Mouse (Mus musculus) forebrain, embryonic 16.5 days (tissue): ENCODE data around the gene Nfyc. TPM values are rescaled to one million over a fixed set of nuclear protein-coding genes. Genes with fewer than 3 reads are reported as not detected.

Experiments
- ATAC-seq: fragments of 200-750 bp; cut with Nextera tagmentation; 2 replicates; pipeline ENCODE4 v1.8.0; 2017; ENCODE audit warnings: mild to moderate bottlenecking, moderate library complexity
- H3K27ac ChIP-seq: fragments of 300-500 bp; sonication (generic); 2 replicates; pipeline ENCODE4 v1.5.1; 2014; ENCODE audit warnings: low read length, control low read depth
- H3K27me3 ChIP-seq: fragments of 300-500 bp; sonication (generic); replicated peaks from 2 replicates; pipeline ENCODE4 v1.6.1; 2014; ENCODE audit warnings: low read length; ENCODE audit not compliant: control insufficient read depth, insufficient read depth
- H3K36me3 ChIP-seq: fragments of 300-500 bp; sonication (generic); 2 replicates; pipeline ENCODE4 v1.6.1; 2014; ENCODE audit not compliant: control insufficient read depth, insufficient read depth
- H3K4me1 ChIP-seq: fragments of 300-500 bp; sonication (generic); replicated peaks from 2 replicates; pipeline ENCODE4 v1.6.1; 2014; ENCODE audit warnings: low read length; ENCODE audit not compliant: control insufficient read depth, insufficient read depth
- H3K4me2 ChIP-seq: fragments of 300-500 bp; sonication (generic); 2 replicates; pipeline ENCODE4 v1.6.1; 2014; ENCODE audit warnings: mild to moderate bottlenecking, low read length, control low read depth
- H3K4me3 ChIP-seq: fragments of 300-500 bp; sonication (generic); replicated peaks from 2 replicates; pipeline ENCODE4 v1.5.1; 2014; ENCODE audit warnings: mild to moderate bottlenecking, low read length, control low read depth
- H3K9ac ChIP-seq: fragments of 300-500 bp; sonication (generic); replicated peaks from 2 replicates; pipeline ENCODE4 v1.6.1; 2014; ENCODE audit warnings: low read depth, low read length, control low read depth
- H3K9me3 ChIP-seq: fragments of 300-500 bp; sonication (generic); 2 replicates; pipeline ENCODE4 v1.6.1; 2016; ENCODE audit warnings: low read length; ENCODE audit not compliant: control insufficient read depth
- WGBS: fragments of 180-500 bp; shearing (Covaris S2); extraction: QIAGEN DNeasy Blood & Tissue Kit; methylation state at CpG from one replicate; pipeline ENCODE4 v1.1.7; 2014; 5-methylcytosine and 5-hydroxymethylcytosine counted together
- polyA plus RNA-seq: library from polyadenylated mRNA; unstranded; fragments of >200 nt; fragmentation: Nextera tagmentation; extraction: Ambion mirVana; gene quantifications from 2 replicates; pipeline ENCODE4 v1.2.1, GENCODE M21; 2015

The Nfyc gene
- polyA plus RNA-seq, 1 experiment from 2014 or later = 96.5 TPM

DNA sequence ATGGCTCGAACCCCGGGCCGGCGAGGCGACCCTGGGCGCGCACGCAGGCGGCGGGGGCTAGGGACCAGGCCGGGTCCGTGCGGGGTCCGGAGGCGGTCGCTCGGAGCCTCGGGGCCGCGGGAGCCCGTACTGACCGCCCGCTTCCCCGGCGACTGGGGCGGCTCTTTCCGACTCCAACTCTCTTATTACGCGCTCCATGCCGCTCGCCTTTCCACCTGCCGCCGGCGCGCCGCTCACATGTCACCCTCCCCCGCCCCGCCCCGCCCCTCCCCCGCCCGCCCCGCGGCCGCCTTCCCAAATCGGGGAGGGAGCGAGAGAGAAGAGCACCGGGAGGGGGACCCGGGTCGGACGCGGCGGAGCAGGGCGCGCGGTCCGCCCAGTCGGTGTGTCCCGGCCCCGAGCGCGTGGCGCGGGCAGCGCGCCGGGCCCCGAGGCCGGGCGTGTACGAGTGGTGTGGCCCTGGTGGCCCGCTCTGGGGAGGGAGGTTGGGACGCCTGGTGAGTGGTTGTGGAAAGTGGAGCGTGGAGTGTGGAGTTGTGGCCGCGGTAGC lies 84.1 kb downstream of the Nfyc start:
- H3K9ac ChIP-seq = peak overlapping the region; percentile 66
- peaks cover 18% of the 10 kb centered on the region for H3K4me1 ChIP-seq
- peaks cover 39% of the 10 kb centered on the region for H3K27me3 ChIP-seq
- no peak overlapping the region for H3K27ac ChIP-seq
- no peaks in the 10 kb centered on the region for H3K9me3 ChIP-seq
- peak overlapping the region; percentile 95 for H3K4me2 ChIP-seq
- H3K36me3 ChIP-seq = no peaks in the 10 kb centered on the region
- peak; percentile 48 for ATAC-seq
- peak overlapping the region; percentile 66 for H3K4me3 ChIP-seq
- WGBS = under 1% methylated on average over 64 of the region's 75 CpGs

DNA sequence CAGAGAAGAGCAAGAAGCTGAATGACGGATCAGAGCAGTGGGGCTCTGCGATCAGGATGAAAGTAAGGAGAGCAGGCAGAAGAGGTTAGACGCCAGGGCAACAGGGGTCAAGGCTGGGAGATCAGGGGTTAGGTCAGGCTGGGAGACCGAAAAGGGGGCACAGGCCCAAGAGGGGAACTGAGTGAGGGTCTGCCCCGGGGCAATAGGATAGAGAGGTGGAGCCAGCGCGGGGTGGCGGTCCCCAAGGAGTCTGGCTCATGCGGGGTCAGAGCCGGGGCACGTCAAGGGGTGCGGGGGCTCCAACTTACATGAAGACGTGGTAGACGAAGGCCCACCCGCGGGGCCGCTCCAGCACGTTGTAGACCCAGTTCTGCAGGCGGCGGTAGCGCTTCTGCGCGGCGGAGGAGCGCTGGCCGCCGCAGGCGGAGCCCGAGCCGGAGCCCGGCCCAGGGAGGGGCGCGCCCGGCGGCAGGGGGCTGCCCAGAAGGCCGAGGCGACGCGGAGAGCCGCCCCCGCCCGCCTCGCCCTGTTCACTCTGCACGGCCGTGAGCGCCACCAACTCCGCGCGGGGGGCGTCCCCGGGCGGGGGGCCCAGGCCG lies 84.7 kb downstream of the Nfyc start:
- no peaks in the 10 kb centered on the region for H3K9me3 ChIP-seq
- peaks cover 18% of the 10 kb centered on the region for H3K4me1 ChIP-seq
- peak overlapping the region; percentile 66 for H3K9ac ChIP-seq
- peaks cover 37% of the 10 kb centered on the region for H3K27me3 ChIP-seq
- 2% methylated on average over 45 of the region's 53 CpGs for WGBS
- peak overlapping the region; percentile 66 for H3K4me3 ChIP-seq
- H3K4me2 ChIP-seq = peak overlapping the region; percentile 95
- H3K27ac ChIP-seq = no peak overlapping the region
- no peaks in the 10 kb centered on the region for H3K36me3 ChIP-seq
- ATAC-seq = peak; percentile 78

DNA sequence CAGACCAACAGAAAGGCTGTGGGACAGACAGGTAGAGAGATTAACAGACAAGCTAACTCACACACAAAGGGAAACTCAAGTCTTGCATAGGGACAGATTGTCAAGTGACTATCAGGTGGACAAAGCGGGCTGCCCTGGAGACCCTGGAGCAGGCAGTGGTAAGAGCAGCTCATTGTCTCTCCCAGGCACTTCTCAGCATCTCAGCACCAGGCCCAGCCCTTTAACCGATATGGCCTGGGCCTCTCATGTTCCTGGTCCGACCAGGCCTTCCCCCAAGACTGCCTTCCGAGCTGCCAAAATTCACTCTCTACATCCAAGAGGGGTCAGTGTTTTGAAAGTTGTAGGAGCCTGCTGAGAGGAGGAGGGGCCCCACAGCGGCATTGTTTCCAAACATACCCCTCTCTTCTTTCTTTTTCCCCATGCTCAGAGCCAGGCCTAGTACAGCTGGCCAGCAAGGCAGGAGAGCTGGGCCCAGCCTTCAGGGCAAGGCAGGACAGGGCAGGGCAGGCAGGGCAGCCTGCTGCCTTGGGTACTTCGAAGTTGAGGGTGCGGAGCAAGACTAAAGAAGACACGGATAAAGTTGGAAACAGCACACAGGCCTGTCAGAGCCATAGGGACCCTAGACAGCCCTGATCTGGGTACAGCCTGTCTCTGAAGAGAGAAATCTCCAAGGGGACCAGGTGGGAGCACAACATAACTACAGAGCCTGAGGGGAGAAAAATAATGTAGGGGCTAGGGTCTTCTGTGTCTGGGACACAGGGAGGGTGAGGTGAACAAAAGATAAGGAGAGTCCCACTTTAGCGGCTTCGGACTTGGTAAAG lies 85.4 kb downstream of the Nfyc start:
- Histone ChIP-seq H3K4me1 (peaks cover 18% of the 10 kb centered on the region), H3K27ac (no peak overlapping the region), H3K9ac (no peak overlapping the region), H3K27me3 (peaks cover 33% of the 10 kb centered on the region), H3K4me2 (peak overlapping the region; percentile 95), H3K4me3 (no peak overlapping the region), H3K36me3 (no peaks in the 10 kb centered on the region), H3K9me3 (no peaks in the 10 kb centered on the region)
- 17% methylated on average over 10 of the region's 10 CpGs for WGBS
- no peak for ATAC-seq

DNA sequence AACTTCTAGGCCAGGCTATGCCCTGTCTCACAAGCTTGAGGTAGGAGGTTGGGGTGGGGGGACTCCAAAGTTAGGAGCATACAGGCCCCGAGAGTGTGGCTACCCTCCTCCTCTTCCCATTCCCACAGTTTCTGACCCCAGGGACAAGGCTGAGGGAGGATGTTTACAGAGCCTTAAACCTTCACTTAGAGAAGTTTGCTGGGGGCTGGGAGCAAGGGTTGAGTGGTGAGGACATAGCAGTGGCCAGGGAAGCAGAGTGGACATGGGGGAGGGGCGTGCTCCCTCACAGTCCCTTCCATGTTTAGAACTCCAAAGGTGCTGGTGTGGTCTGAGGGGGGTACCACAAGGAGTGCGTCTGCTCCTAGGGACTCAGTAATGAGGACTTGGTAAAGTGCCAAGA lies 87.7 kb downstream of the Nfyc start:
- WGBS = 48% methylated on average over 3 of the region's 3 CpGs
- no peak overlapping the region for H3K27ac ChIP-seq

DNA sequence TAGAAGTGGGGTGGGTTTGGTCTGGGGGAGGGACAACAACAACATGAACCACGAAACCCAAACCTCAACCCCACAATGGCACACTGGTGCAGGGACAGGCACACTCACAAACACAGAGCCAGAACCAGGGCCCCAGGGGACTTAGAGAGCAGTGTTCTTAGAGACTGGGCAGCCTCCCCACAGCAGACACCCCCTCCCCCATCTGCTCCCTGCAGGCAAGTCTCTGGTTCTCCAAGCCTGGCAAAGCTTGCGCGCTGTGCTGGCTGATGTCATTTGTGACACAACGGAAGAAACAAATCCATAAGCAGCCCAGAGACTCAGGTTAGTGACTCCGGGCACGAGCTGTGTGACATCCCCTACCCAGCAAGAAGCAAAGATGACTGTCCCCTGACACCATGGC lies 90.1 kb downstream of the Nfyc start:
- no peak; the same call in 1 of the 2 replicates for ATAC-seq
- Histone ChIP-seq H3K36me3 (no peaks in the 10 kb centered on the region), H3K27me3 (peaks cover 6% of the 10 kb centered on the region), H3K27ac (no peak overlapping the region), H3K4me3 (no peak overlapping the region), H3K9me3 (no peaks in the 10 kb centered on the region), H3K9ac (no peak overlapping the region), H3K4me2 (no peak overlapping the region), H3K4me1 (no peaks in the 10 kb centered on the region)
- WGBS = 74% methylated on average over 6 of the region's 6 CpGs

More for the DNA sequence above, 87.7 kb downstream of the Nfyc start:
- Histone ChIP-seq H3K9me3 (no peaks in the 10 kb centered on the region), H3K27me3 (peaks cover 15% of the 10 kb centered on the region), H3K9ac (no peak overlapping the region), H3K4me1 (peaks cover 17% of the 10 kb centered on the region), H3K4me3 (no peak overlapping the region), H3K4me2 (no peak overlapping the region), H3K36me3 (no peaks in the 10 kb centered on the region)
- no peak for ATAC-seq

DNA sequence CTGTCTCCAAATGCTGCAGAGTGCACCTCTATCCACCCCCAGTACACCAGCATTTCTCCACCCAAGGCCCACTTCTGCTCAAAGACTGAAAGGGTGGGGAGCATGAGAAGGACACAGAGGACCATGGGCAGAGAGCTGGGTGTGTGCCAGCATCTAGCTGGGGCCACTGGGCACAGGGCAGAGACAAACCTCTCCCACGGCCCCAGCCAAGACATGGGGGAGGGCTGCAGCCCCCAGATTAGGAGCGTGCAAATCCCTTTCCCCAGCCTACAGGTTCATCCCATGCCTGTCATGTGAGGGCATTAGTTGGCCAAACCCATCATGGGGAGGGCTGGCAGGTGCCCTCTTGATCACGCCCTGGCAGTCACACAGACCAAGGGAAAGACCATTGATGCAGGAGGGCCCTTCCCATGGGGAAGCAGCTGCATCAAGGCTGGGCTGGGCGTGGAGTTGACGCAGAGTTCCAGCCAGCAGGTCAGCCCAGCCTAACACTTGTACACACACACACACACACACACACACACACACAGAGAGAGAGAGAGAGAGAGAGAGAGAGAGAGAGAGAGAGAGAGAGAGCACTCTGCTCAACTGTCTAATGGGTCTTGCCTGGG lies 97.3 kb downstream of the Nfyc start:
- 72% methylated on average over 5 of the region's 5 CpGs for WGBS
- H3K27ac ChIP-seq = no peak overlapping the region
- no peaks in the 10 kb centered on the region for H3K36me3 ChIP-seq
- no peak overlapping the region for H3K4me3 ChIP-seq
- H3K4me1 ChIP-seq = peaks cover 9% of the 10 kb centered on the region
- no peak overlapping the region for H3K4me2 ChIP-seq
- H3K9ac ChIP-seq = no peak overlapping the region
- no peaks in the 10 kb centered on the region for H3K9me3 ChIP-seq
- no peaks in the 10 kb centered on the region for H3K27me3 ChIP-seq
- no peak for ATAC-seq

DNA sequence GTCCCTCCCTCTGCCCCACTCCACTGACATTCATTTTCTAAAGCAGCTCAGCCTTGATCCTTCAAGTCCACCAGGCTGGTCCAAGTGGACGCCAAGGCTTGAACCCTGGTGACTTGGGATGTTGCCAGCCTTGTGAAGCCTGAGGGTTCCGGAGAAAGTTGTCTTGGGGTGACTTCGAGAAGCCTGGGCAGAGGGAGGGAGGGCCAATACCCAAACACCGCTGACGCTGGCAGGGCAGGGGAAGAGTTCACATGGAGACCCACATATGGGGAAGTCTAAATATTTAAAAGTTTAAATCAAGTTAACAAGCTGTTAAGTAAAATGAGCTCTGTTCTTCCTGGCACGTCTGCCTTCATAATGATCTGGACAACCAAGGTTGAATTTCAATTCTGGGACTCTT lies 98.6 kb downstream of the Nfyc start:
- Histone ChIP-seq H3K4me2 (no peak overlapping the region), H3K9ac (no peak overlapping the region), H3K4me1 (peaks cover 9% of the 10 kb centered on the region), H3K36me3 (no peaks in the 10 kb centered on the region), H3K27ac (no peak overlapping the region), H3K27me3 (no peaks in the 10 kb centered on the region), H3K9me3 (no peaks in the 10 kb centered on the region), H3K4me3 (no peak overlapping the region)
- no peak for ATAC-seq
- 82% methylated on average over 6 of the region's 6 CpGs for WGBS

DNA sequence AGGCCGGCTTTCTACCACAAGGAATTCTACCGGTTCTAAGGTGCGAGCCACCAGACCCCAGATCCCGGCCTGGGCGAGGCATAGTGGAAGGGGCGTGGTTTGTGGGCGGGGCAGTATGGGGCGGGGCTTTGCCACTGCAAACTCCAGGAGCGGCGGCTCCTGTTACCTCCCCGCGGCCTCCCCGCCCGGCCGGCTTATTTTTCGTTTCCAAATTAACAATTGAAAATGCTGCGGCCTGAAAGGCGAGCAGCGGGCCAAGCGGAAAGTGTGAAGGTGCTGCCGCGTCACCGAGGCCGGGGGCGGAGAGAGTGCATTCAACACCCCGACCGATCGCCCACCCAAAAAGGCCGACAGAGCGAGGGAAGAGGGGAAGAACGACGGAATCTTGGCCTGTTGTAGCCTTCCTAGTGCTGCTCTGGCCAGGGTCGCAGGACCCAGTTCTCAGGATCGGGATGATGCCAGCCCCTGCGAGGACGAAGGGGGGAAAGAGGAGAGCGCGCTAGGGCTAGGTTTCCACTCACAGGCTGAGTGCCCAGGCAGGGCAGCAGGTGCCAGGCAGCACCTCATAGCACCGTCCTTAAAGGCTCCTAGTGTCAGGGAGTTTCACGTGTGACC lies 100.2 kb downstream of the Nfyc start:
- ATAC-seq = peak; percentile 89
- H3K27ac ChIP-seq = no peak overlapping the region
- H3K9me3 ChIP-seq = no peaks in the 10 kb centered on the region
- under 1% methylated on average over 37 of the region's 40 CpGs for WGBS
- H3K27me3 ChIP-seq = no peaks in the 10 kb centered on the region
- H3K36me3 ChIP-seq = no peaks in the 10 kb centered on the region
- peak overlapping the region; percentile 55 for H3K4me3 ChIP-seq
- H3K4me1 ChIP-seq = peaks cover 9% of the 10 kb centered on the region
- peak overlapping the region; percentile 66 for H3K9ac ChIP-seq
- H3K4me2 ChIP-seq = peak overlapping the region; percentile 98

DNA sequence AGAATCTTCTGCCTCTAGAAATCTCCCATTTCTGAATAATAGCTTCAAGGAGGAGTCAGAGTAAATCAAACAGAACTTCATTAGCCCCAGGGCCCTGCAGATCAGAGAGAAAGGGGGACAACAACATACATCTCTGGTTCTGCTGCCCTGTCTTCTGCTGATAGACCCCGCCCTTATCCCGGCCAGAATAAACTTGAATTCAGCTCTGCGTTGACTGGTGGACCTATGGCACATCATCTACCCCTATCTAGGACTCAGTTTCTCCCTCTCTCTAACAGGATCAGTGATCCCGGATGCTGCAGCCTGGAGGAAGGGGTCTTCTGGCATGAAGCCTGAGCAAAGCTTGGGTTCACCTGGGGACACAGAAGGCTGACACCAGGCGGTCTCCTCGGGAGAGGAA lies 100.8 kb downstream of the Nfyc start:
- Histone ChIP-seq H3K4me1 (peaks cover 9% of the 10 kb centered on the region), H3K9ac (peak overlapping the region; percentile 66; the same call in 1 of the 2 replicates), H3K36me3 (no peaks in the 10 kb centered on the region), H3K9me3 (no peaks in the 10 kb centered on the region), H3K4me3 (peak overlapping the region; percentile 55), H3K27me3 (no peaks in the 10 kb centered on the region), H3K27ac (no peak overlapping the region), H3K4me2 (peak overlapping the region; percentile 98)
- WGBS = 31% methylated on average over 6 of the region's 6 CpGs
- ATAC-seq = no peak
